Mouse (Mus musculus): Measurements from ENCODE around the gene Msln.
"Not testable (repeated sequence)": the region's sequence is repeated elsewhere in the genome, so short reads cannot be mapped to it uniquely, and the experiment has no call there.

GRCm38 (mm10) chr17:25741471-25741870 lies 12.7 kb downstream of the Msln start:
- TF ChIP-seq CTCF (IDR thresholded peaks at IDR 0.05; ENCODE audit: low read depth, low read length); POLR2A (IDR thresholded peaks at IDR 0.05; ENCODE audit: extremely low read depth, insufficient read depth, low read length): not testable (repeated sequence)

All from liver, adult 2 months (tissue).